Mouse (Mus musculus): ENCODE measurements around the gene Olfm2. TPM values are rescaled to one million over a fixed set of nuclear protein-coding genes. Genes with fewer than 3 reads are reported as not detected.

Olfm2 gene
- total RNA-seq, 1 experiment: 2.2 TPM

DNA sequence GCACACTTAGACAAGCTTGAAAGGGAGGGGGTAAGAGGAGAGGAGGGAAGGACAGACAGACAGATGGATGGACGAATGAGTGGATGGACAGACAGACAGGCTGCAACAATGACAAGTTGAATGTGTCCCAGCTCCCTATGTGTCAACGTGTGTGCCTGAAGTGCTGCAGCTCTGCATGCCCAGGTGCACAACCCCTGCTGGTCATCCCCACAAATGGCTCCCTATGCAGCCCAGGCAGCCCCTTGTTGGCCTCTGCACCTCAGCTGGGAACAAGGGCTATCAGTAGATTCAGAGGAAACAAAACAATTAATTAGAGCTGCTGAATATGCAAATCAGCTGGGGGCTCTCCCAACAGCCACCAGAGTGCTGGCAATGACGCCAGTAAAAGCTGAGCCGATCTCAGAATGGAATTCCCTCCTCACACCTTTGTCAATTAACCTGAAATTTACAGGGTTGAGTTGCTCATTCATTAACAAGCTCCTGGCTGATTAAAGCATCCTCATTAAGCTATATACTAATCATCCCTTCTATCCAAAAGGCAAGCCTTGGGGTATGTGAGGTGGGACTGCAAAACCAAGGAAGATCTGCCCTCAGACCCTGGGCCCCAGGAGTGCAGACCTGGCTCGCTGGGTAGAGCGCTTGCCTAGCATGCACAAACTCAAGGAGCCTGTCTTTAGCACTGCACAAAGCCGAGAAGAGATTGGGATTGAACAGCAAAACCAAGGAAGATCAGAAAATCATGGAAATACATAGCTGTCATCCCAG lies 16.2 kb upstream of the Olfm2 start:
- Histone ChIP-seq H3K9me3 (ENCODE audit: control insufficient read depth, insufficient read depth, low read depth, low read length) (no peaks in the 10 kb centered on the region), H3K4me3 (ENCODE audit: insufficient read depth in 1 of 2, low read depth in 1 of 2, low read length in 2 of 2, poor library complexity in 1 of 2, severe bottlenecking in 1 of 2) (no peak overlapping the region), H3K9ac (ENCODE audit: insufficient read depth, low read depth, low read length, poor library complexity, severe bottlenecking) (no peak overlapping the region), H3K36me3 (ENCODE audit: control insufficient read depth, insufficient read depth, low read length, poor library complexity, severe bottlenecking) (no peaks in the 10 kb centered on the region), H3K4me1 (ENCODE audit: control insufficient read depth in 2 of 2, insufficient read depth in 2 of 2, low read length in 2 of 2, poor library complexity in 1 of 2) (peaks cover 0 to 5% of the 10 kb centered on the region in 2 experiments; a peak in 1 of 4 replicates), H3K27ac (ENCODE audit: insufficient read depth, low read depth, low read length, poor library complexity, severe bottlenecking) (no peak overlapping the region)
- in situ Hi-C loops (cut with MboI; ENCODE audit: low sequenced_read_pairs in 2 of 2, unreplicated experiment in 2 of 2): no loop called here
- TF ChIP-seq ZNF384 (IDR thresholded peaks at IDR 0.05; ENCODE audit: low read depth, low read length): no peak
- TF ChIP-seq CHD2 (IDR thresholded peaks at IDR 0.05; ENCODE audit: low read depth, low read length): no peak
- TF ChIP-seq MAFK (IDR thresholded peaks at IDR 0.05; ENCODE audit: insufficient read depth, low read depth, low read length): no peak
- no peak for TF ChIP-seq HCFC1 (IDR thresholded peaks at IDR 0.05; ENCODE audit: borderline replicate concordance, insufficient read depth, low read length)
- DNase-seq (ENCODE audit: low read depth, low spot score): no peak

GRCm38 (mm10) chr9:20761388-20761787 lies 15.2 kb upstream of the Olfm2 start:
- Histone ChIP-seq H3K4me1 (ENCODE audit: control insufficient read depth in 2 of 2, insufficient read depth in 2 of 2, low read length in 2 of 2, poor library complexity in 1 of 2) (peaks cover 0 to 5% of the 10 kb centered on the region in 2 experiments; a peak in 1 of 4 replicates), H3K36me3 (ENCODE audit: control insufficient read depth, insufficient read depth, low read length, poor library complexity, severe bottlenecking) (no peaks in the 10 kb centered on the region), H3K4me3 (ENCODE audit: insufficient read depth in 1 of 2, low read depth in 1 of 2, low read length in 2 of 2, poor library complexity in 1 of 2, severe bottlenecking in 1 of 2) (no peak overlapping the region), H3K9me3 (ENCODE audit: control insufficient read depth, insufficient read depth, low read depth, low read length) (no peaks in the 10 kb centered on the region), H3K27ac (ENCODE audit: insufficient read depth, low read depth, low read length, poor library complexity, severe bottlenecking) (no peak overlapping the region), H3K9ac (ENCODE audit: insufficient read depth, low read depth, low read length, poor library complexity, severe bottlenecking) (no peak overlapping the region)
- no peak for DNase-seq (ENCODE audit: low read depth, low spot score)
- in situ Hi-C loops (cut with MboI; ENCODE audit: low sequenced_read_pairs in 2 of 2, unreplicated experiment in 2 of 2): no loop called here
- no peak for TF ChIP-seq ZNF384 (IDR thresholded peaks at IDR 0.05; ENCODE audit: low read depth, low read length)
- TF ChIP-seq MAFK (IDR thresholded peaks at IDR 0.05; ENCODE audit: insufficient read depth, low read depth, low read length): no peak
- TF ChIP-seq ZC3H11A (IDR thresholded peaks at IDR 0.05; ENCODE audit: borderline replicate concordance, low read depth, low read length): no peak
- TF ChIP-seq CHD2 (IDR thresholded peaks at IDR 0.05; ENCODE audit: low read depth, low read length): no peak
- TF ChIP-seq HCFC1 (IDR thresholded peaks at IDR 0.05; ENCODE audit: borderline replicate concordance, insufficient read depth, low read length): no peak

DNA sequence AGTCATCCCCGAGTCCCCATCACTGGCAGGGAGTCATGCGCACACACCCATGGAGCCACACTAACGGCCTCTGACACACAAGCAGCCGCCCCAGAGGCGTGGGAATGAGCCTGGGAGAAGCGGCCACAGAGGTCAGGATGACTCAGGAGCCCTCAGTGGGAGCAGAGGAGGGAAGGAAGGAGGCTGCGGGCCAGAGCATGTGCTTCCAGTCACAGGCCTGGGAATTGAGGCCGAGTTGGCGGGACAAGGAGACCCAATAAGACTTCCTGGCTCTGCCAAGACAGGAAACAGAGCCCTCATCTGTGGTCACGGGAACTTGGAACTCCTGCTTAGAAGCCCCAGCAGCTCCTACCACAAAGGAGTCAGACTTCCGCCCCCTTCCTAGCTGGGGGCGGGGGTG lies 14.7 kb upstream of the Olfm2 start:
- Histone ChIP-seq H3K36me3 (ENCODE audit: control insufficient read depth, insufficient read depth, low read length, poor library complexity, severe bottlenecking) (no peaks in the 10 kb centered on the region), H3K9ac (ENCODE audit: insufficient read depth, low read depth, low read length, poor library complexity, severe bottlenecking) (peak overlapping the region; percentile 2; the same call in 1 of the 2 replicates), H3K4me1 (ENCODE audit: control insufficient read depth in 2 of 2, insufficient read depth in 2 of 2, low read length in 2 of 2, poor library complexity in 1 of 2) (peaks cover 0 to 5% of the 10 kb centered on the region in 2 experiments; a peak in 1 of 4 replicates), H3K4me3 (ENCODE audit: insufficient read depth in 1 of 2, low read depth in 1 of 2, low read length in 2 of 2, poor library complexity in 1 of 2, severe bottlenecking in 1 of 2) (no peak overlapping the region), H3K9me3 (ENCODE audit: control insufficient read depth, insufficient read depth, low read depth, low read length) (no peaks in the 10 kb centered on the region), H3K27ac (ENCODE audit: insufficient read depth, low read depth, low read length, poor library complexity, severe bottlenecking) (no peak overlapping the region)
- no peak for TF ChIP-seq ZNF384 (IDR thresholded peaks at IDR 0.05; ENCODE audit: low read depth, low read length)
- no peak for TF ChIP-seq MAFK (IDR thresholded peaks at IDR 0.05; ENCODE audit: insufficient read depth, low read depth, low read length)
- no peak for TF ChIP-seq ZC3H11A (IDR thresholded peaks at IDR 0.05; ENCODE audit: borderline replicate concordance, low read depth, low read length)
- no peak for TF ChIP-seq HCFC1 (IDR thresholded peaks at IDR 0.05; ENCODE audit: borderline replicate concordance, insufficient read depth, low read length)
- no peak for TF ChIP-seq CHD2 (IDR thresholded peaks at IDR 0.05; ENCODE audit: low read depth, low read length)
- no peak for DNase-seq (ENCODE audit: low read depth, low spot score)
- in situ Hi-C loops (cut with MboI; ENCODE audit: low sequenced_read_pairs in 2 of 2, unreplicated experiment in 2 of 2): no loop called here

GRCm38 (mm10) chr9:20758896-20759295 lies 12.7 kb upstream of the Olfm2 start:
- Histone ChIP-seq H3K27ac (ENCODE audit: insufficient read depth, low read depth, low read length, poor library complexity, severe bottlenecking) (no peak overlapping the region), H3K9me3 (ENCODE audit: control insufficient read depth, insufficient read depth, low read depth, low read length) (no peaks in the 10 kb centered on the region), H3K9ac (ENCODE audit: insufficient read depth, low read depth, low read length, poor library complexity, severe bottlenecking) (no peak overlapping the region), H3K36me3 (ENCODE audit: control insufficient read depth, insufficient read depth, low read length, poor library complexity, severe bottlenecking) (no peaks in the 10 kb centered on the region), H3K4me3 (ENCODE audit: insufficient read depth in 1 of 2, low read depth in 1 of 2, low read length in 2 of 2, poor library complexity in 1 of 2, severe bottlenecking in 1 of 2) (no peak overlapping the region), H3K4me1 (ENCODE audit: control insufficient read depth in 2 of 2, insufficient read depth in 2 of 2, low read length in 2 of 2, poor library complexity in 1 of 2) (peaks cover 1 to 8% of the 10 kb centered on the region in 2 experiments; a peak in 2 of 4 replicates)
- no peak for DNase-seq (ENCODE audit: low read depth, low spot score)
- in situ Hi-C loops (cut with MboI; ENCODE audit: low sequenced_read_pairs in 2 of 2, unreplicated experiment in 2 of 2): no loop called here
- TF ChIP-seq HCFC1 (IDR thresholded peaks at IDR 0.05; ENCODE audit: borderline replicate concordance, insufficient read depth, low read length): no peak
- no peak for TF ChIP-seq ZC3H11A (IDR thresholded peaks at IDR 0.05; ENCODE audit: borderline replicate concordance, low read depth, low read length)
- TF ChIP-seq ZNF384 (IDR thresholded peaks at IDR 0.05; ENCODE audit: low read depth, low read length): no peak
- TF ChIP-seq MAFK (IDR thresholded peaks at IDR 0.05; ENCODE audit: insufficient read depth, low read depth, low read length): no peak
- no peak for TF ChIP-seq CHD2 (IDR thresholded peaks at IDR 0.05; ENCODE audit: low read depth, low read length)

Measured in ES-E14 (cell line).